Mouse (Mus musculus) lung, embryonic 14.5 days (tissue): Measurements from ENCODE around the gene Treml4. TPM values are rescaled to one million over a fixed set of nuclear protein-coding genes. Genes with fewer than 3 reads are reported as not detected.

Experiments
- ATAC-seq: fragments of 200-750 bp; cut with Nextera tagmentation; 2 replicates; pipeline ENCODE4 v1.8.0; 2017; ENCODE audit warnings: mild to moderate bottlenecking, moderate TSS enrichment, moderate library complexity; ENCODE audit not compliant: insufficient read depth
- DNase-seq: peaks from one replicate; pipeline ENCODE4 v3.0.0-alpha.2; 2015
- H3K27ac ChIP-seq: fragments of 300-500 bp; sonication (generic); 2 replicates; pipeline ENCODE4 v1.5.1; 2014; ENCODE audit warnings: low read depth, mild to moderate bottlenecking, moderate library complexity
- H3K27me3 ChIP-seq: fragments of 300-500 bp; sonication (generic); 2 replicates; pipeline ENCODE4 v1.6.1; 2014; ENCODE audit warnings: low read length, control low read depth; ENCODE audit not compliant: insufficient read depth
- H3K36me3 ChIP-seq: fragments of 300-500 bp; sonication (generic); 2 replicates; pipeline ENCODE4 v1.6.1; 2014; ENCODE audit warnings: control low read depth; ENCODE audit not compliant: insufficient read depth
- H3K4me1 ChIP-seq: fragments of 300-500 bp; sonication (generic); 2 replicates; pipeline ENCODE4 v1.6.1; 2014; ENCODE audit warnings: antibody characterized with exemption, control low read depth; ENCODE audit not compliant: insufficient read depth
- H3K4me2 ChIP-seq: fragments of 300-500 bp; sonication (generic); 2 replicates; pipeline ENCODE4 v1.6.1; 2014; ENCODE audit warnings: mild to moderate bottlenecking
- H3K4me3 ChIP-seq: fragments of 300-500 bp; sonication (generic); 2 replicates; pipeline ENCODE4 v1.5.1; 2014; ENCODE audit warnings: low read depth, low read length
- H3K9ac ChIP-seq: fragments of 300-500 bp; sonication (generic); 2 replicates; pipeline ENCODE4 v1.6.1; 2014
- H3K9me3 ChIP-seq: fragments of 300-500 bp; sonication (generic); 2 replicates; pipeline ENCODE4 v1.6.1; 2016; ENCODE audit warnings: low read depth, low read length, control low read depth
- CTCF ChIP-seq: IDR thresholded peaks from 2 replicates; pipeline ENCODE4 v1.5.1; 2016; ENCODE audit warnings: antibody characterized with exemption, low read depth
- whole genome bisulfite sequencing: fragments of 180-500 bp; shearing (Covaris S2); extraction: QIAGEN DNeasy Blood & Tissue Kit; methylation state at CpG from one replicate; pipeline ENCODE4 v1.1.7; 2014; 5-methylcytosine and 5-hydroxymethylcytosine counted together
- polyA plus RNA-seq: library from polyadenylated mRNA; unstranded; fragments of >200 nt; fragmentation: Nextera tagmentation; extraction: Ambion mirVana; gene quantifications from 2 replicates; pipeline ENCODE4 v1.2.1, GENCODE M21; 2014

Gene Treml4
- polyA plus RNA-seq, 1 experiment from 2014 or later = 0.13 TPM

DNA sequence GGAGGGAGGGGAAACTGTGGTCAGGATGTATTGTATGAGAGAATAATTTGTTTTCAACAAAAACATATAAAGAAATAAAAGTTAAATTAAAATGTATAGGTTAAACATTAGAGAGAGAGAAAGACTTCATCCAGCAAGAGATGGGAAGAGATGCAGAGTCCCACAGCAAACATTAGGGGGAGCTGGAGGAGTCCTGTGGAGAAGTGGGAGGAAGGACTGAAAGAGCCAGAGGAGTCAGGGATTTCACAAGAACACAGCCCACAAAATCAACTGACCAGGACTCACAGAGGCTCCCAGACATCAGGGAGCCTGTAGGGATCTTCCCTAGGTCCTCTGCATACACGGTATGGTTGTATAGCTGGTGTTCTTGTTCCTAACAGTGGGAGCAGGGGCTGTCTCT, 22.7 kb downstream of the Treml4 start:
- no peaks in the 10 kb centered on the region for H3K27me3 ChIP-seq
- no peak overlapping the region for H3K9ac ChIP-seq
- no peak for TF ChIP-seq CTCF
- H3K27ac ChIP-seq = no peak overlapping the region
- no peak overlapping the region for H3K4me3 ChIP-seq
- no peaks in the 10 kb centered on the region for H3K36me3 ChIP-seq
- 58% methylated on average over 1 of the region's 1 CpGs for WGBS
- no peaks in the 10 kb centered on the region for H3K4me1 ChIP-seq
- H3K4me2 ChIP-seq = no peak overlapping the region
- ATAC-seq (no peak), DNase-seq (no peak)
- no peaks in the 10 kb centered on the region for H3K9me3 ChIP-seq

DNA sequence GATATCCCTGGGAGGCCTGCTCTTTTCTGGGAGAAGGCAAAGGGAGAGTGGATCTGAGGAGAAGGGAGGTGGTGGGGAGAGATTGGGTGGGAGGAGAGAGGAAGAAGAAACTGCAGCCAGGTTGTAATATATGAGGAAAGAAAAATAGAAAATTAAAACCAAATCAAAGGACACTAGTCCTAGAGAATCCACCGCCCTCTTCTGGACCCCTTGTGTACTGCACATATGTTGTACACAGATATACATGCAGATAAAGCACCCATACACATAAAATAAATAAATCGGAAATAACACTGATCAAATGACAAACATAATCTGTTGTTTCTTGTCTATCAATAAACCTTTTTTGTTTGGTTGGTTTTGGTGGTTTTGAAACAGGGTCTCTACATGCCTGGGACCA, 23.2 kb downstream of the Treml4 start:
- peak; percentile 36 for DNase-seq
- Histone ChIP-seq H3K36me3 (no peaks in the 10 kb centered on the region), H3K27me3 (no peaks in the 10 kb centered on the region), H3K4me2 (no peak overlapping the region), H3K27ac (no peak overlapping the region), H3K9me3 (no peaks in the 10 kb centered on the region), H3K4me3 (no peak overlapping the region), H3K9ac (no peak overlapping the region), H3K4me1 (no peaks in the 10 kb centered on the region)
- 51% methylated on average over 2 of the region's 2 CpGs for WGBS
- no peak for ATAC-seq
- TF ChIP-seq CTCF = 0 out of 2 replicates have a peak, but pooled peaks have one; percentile 27

GRCm38 (mm10) chr17:48293500-48294194, 29.6 kb downstream of the Treml4 start:
- no peak overlapping the region for H3K4me2 ChIP-seq
- no peaks in the 10 kb centered on the region for H3K4me1 ChIP-seq
- H3K27ac ChIP-seq = no peak overlapping the region
- H3K9ac ChIP-seq = no peak overlapping the region
- no peak overlapping the region for H3K4me3 ChIP-seq
- 78% methylated on average over 5 of the region's 5 CpGs for WGBS
- no peak for DNase-seq
- H3K9me3 ChIP-seq = no peaks in the 10 kb centered on the region
- H3K27me3 ChIP-seq = no peaks in the 10 kb centered on the region
- TF ChIP-seq CTCF = no peak
- no peaks in the 10 kb centered on the region for H3K36me3 ChIP-seq
- ATAC-seq = no peak

GRCm38 (mm10) chr17:48299203-48299602, 35.1 kb downstream of the Treml4 start, which contains the start of gene Treml2:
TSS of gene Treml2 (plus strand) at chr17:48299498.
- H3K36me3 ChIP-seq = no peaks in the 10 kb centered on the region
- no peaks in the 10 kb centered on the region for H3K4me1 ChIP-seq
- ATAC-seq (no peak; the same call in 1 of the 2 replicates), DNase-seq (no peak)
- no peak within 1 kb of the TSS for H3K27ac ChIP-seq
- no peaks in the 10 kb centered on the region for H3K9me3 ChIP-seq
- no peak within 1 kb of the TSS; the same call in 1 of the 2 replicates for H3K4me3 ChIP-seq
- no peak within 1 kb of the TSS for H3K9ac ChIP-seq
- WGBS = 10% methylated on average over 3 of the region's 4 CpGs
- peak within 1 kb of the TSS; percentile 25; the same call in 1 of the 2 replicates for H3K4me2 ChIP-seq
- H3K27me3 ChIP-seq = no peaks in the 10 kb centered on the region
- no peak for TF ChIP-seq CTCF

DNA sequence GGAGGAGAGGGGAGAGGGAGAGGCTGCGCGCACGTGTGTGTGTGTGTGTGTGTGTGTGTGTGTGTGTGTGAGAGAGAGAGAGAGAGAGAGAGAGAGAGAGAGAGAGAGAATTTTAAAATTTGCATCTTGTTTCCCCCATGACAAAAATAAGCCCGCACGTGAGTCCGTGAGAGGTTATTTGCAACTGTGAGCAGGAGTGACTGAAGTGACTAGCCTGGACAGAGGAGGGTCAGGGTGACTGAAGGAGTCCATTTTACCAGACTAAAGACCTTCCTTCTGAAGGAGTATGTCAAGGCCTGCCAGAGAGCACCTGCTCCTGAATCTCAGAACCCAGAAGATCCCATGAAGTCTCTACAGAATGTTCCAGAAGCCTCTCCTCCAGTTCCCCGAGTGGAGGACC, 35.7 kb downstream of the Treml4 start:
- no peak overlapping the region for H3K4me3 ChIP-seq
- H3K36me3 ChIP-seq = no peaks in the 10 kb centered on the region
- no peak overlapping the region for H3K27ac ChIP-seq
- 42% methylated on average over 7 of the region's 7 CpGs for WGBS
- H3K4me2 ChIP-seq = peak overlapping the region; percentile 25; the same call in 1 of the 2 replicates
- no peaks in the 10 kb centered on the region for H3K4me1 ChIP-seq
- no peak overlapping the region for H3K9ac ChIP-seq
- H3K27me3 ChIP-seq = no peaks in the 10 kb centered on the region
- ATAC-seq (no peak), DNase-seq (no peak)
- no peaks in the 10 kb centered on the region for H3K9me3 ChIP-seq
- TF ChIP-seq CTCF = no peak

DNA sequence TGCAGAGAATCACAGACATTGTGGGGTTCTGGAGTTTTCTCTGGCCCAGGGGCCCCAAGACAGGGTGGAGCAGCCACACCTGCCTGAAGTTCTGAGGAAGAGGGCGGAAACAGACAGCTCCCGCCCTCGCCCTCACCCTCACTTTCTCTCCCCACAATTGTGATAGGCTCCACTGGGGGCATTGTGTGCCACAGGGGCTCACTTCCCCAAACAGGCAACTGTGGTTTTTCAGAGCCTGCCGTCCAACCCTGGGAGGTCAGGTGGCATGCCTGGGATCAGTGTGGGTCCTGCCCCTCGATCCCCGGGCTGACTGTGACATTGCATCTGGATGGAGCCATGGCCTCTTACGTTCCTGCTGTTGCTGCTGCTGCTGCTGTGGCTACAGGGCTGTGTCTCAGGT, 36.1 kb downstream of the Treml4 start:
- ATAC-seq = no peak
- H3K9me3 ChIP-seq = no peaks in the 10 kb centered on the region
- H3K27ac ChIP-seq = no peak overlapping the region
- no peaks in the 10 kb centered on the region for H3K4me1 ChIP-seq
- 66% methylated on average over 7 of the region's 7 CpGs for WGBS
- no peak overlapping the region for H3K9ac ChIP-seq
- peak overlapping the region; percentile 25; the same call in 1 of the 2 replicates for H3K4me2 ChIP-seq
- H3K4me3 ChIP-seq = no peak overlapping the region; the same call in 1 of the 2 replicates
- no peak for DNase-seq
- TF ChIP-seq CTCF = no peak
- H3K36me3 ChIP-seq = no peaks in the 10 kb centered on the region
- H3K27me3 ChIP-seq = no peaks in the 10 kb centered on the region

GRCm38 (mm10) chr17:48300861-48301260, 36.8 kb downstream of the Treml4 start:
- no peaks in the 10 kb centered on the region for H3K9me3 ChIP-seq
- no peak for ATAC-seq
- H3K4me1 ChIP-seq = no peaks in the 10 kb centered on the region
- TF ChIP-seq CTCF = no peak
- H3K4me2 ChIP-seq = peak overlapping the region; percentile 25; the same call in 1 of the 2 replicates
- H3K36me3 ChIP-seq = no peaks in the 10 kb centered on the region
- H3K27me3 ChIP-seq = no peaks in the 10 kb centered on the region
- 70% methylated on average over 9 of the region's 9 CpGs for WGBS
- no peak overlapping the region for H3K9ac ChIP-seq
- DNase-seq = no peak
- H3K27ac ChIP-seq = no peak overlapping the region
- H3K4me3 ChIP-seq = no peak overlapping the region; the same call in 1 of the 2 replicates
